Mouse (Mus musculus) CH12.LX (cell line): ENCODE measurements at regions not wholly inside any gene's neighbourhood (a gene's known extent, or its start where the extent isn't known, plus 50 kb on each side); places are given as distances from the start of the nearest gene placed in this dataset.

ENCODE experiments used
- DNase-seq: peaks from one replicate; pipeline ENCODE4 v3.0.0-alpha.2; 2013; ENCODE audit errors: extremely low read depth
- H3K27ac ChIP-seq: 2 replicates; pipeline ENCODE4 v1.5.1; 2012; ENCODE audit warnings: low read depth, mild to moderate bottlenecking, control low read depth, moderate library complexity; ENCODE audit not compliant: insufficient read depth
- H3K27me3 ChIP-seq: replicated peaks from 2 replicates; pipeline ENCODE3; 2012; ENCODE audit warnings: inconsistent platforms
- H3K36me3 ChIP-seq, 2 experiments: replicated peaks in 1 of 2; 2 replicates each; pipeline versions ENCODE3 to v1.6.1; 2012; ENCODE audit warnings: inconsistent platforms in 1 of 2, low read length in 1 of 2, mild to moderate bottlenecking in 1 of 2, mixed read lengths in 1 of 2, moderate library complexity in 1 of 2; ENCODE audit not compliant: control insufficient read depth in 1 of 2, insufficient read depth in 1 of 2
- H3K4me1 ChIP-seq, 2 experiments: 2 replicates each; pipeline ENCODE4 v1.6.1; 2012; ENCODE audit warnings: inconsistent platforms in 1 of 2, moderate library complexity in 1 of 2; ENCODE audit not compliant: insufficient read depth in 2 of 2, control insufficient read depth in 1 of 2
- H3K4me2 ChIP-seq: 2 replicates; pipeline ENCODE4 v1.6.1; 2012; ENCODE audit warnings: low read depth, mild to moderate bottlenecking, control low read depth; ENCODE audit not compliant: poor library complexity, insufficient read depth, severe bottlenecking
- H3K4me3 ChIP-seq, 3 experiments: fragments of 150-350 bp in 1 of 3; sonication (generic) in 1 of 3; replicated peaks in 1 of 3; 2 replicates each; pipeline versions ENCODE3 to v1.5.1; 2011 to 2012; ENCODE audit warnings: low read depth in 2 of 3, low read length in 2 of 3, mild to moderate bottlenecking in 2 of 3, moderate library complexity in 2 of 3, control low read depth in 1 of 3, improper control_type of control experiment in 1 of 3, inconsistent platforms in 1 of 3, mixed read lengths in 1 of 3; ENCODE audit not compliant: poor library complexity in 1 of 3
- H3K79me2 ChIP-seq: replicated peaks from 2 replicates; pipeline ENCODE4 v1.6.1; 2012; ENCODE audit warnings: mild to moderate bottlenecking, moderate library complexity; ENCODE audit not compliant: control insufficient read depth, poor library complexity, insufficient read depth, severe bottlenecking; ENCODE audit errors: extremely low read depth
- H3K9ac ChIP-seq: 2 replicates; pipeline ENCODE4 v1.6.1; 2012; ENCODE audit warnings: low read depth, mild to moderate bottlenecking, control low read depth, moderate library complexity; ENCODE audit not compliant: insufficient read depth
- H3K9me3 ChIP-seq: replicated peaks from 2 replicates; pipeline ENCODE3; 2012; ENCODE audit warnings: low read length, inconsistent platforms, mixed read lengths
- CTCF ChIP-seq, 2 experiments: IDR thresholded peaks in 1 of 2; conservative IDR thresholded peaks in 1 of 2; 2 replicates each; pipeline ENCODE4 v1.5.1; 2011 to 2012; ENCODE audit warnings: low read depth in 2 of 2, low read length in 2 of 2, improper control_type of control experiment in 1 of 2, inconsistent platforms in 1 of 2, mild to moderate bottlenecking in 1 of 2, moderate library complexity in 1 of 2
- ELF1 ChIP-seq: IDR thresholded peaks from 2 replicates; pipeline ENCODE4 v1.6.1; 2014; ENCODE audit warnings: low read depth, mild to moderate bottlenecking, inconsistent platforms, low read length, improper control_type of control experiment
- EP300 ChIP-seq: IDR thresholded peaks from 2 replicates; pipeline ENCODE4 v1.6.1; 2011; ENCODE audit warnings: low read length, improper control_type of control experiment
- IRF4 ChIP-seq: IDR thresholded peaks from 2 replicates; pipeline ENCODE4 v1.6.1; 2014; ENCODE audit warnings: low read depth, mild to moderate bottlenecking, inconsistent platforms, low read length, improper control_type of control experiment
- JUND ChIP-seq: conservative IDR thresholded peaks from 2 replicates; pipeline ENCODE4 v1.6.1; 2011; ENCODE audit warnings: low read depth, low read length, improper control_type of control experiment
- MAFK ChIP-seq: IDR thresholded peaks from 2 replicates; pipeline ENCODE4 v1.6.1; 2011; ENCODE audit warnings: low read length, improper control_type of control experiment; ENCODE audit not compliant: insufficient replicate concordance
- MAX ChIP-seq: IDR thresholded peaks from 2 replicates; pipeline ENCODE4 v1.6.1; 2011; ENCODE audit warnings: low read length, improper control_type of control experiment
- MXI1 ChIP-seq: IDR thresholded peaks from 2 replicates; pipeline ENCODE4 v1.6.1; 2011; ENCODE audit warnings: mild to moderate bottlenecking, low read depth, low read length, improper control_type of control experiment
- NRF1 ChIP-seq: IDR thresholded peaks from 2 replicates; pipeline ENCODE4 v1.6.1; 2014; ENCODE audit warnings: low read depth, mild to moderate bottlenecking, inconsistent platforms, low read length, improper control_type of control experiment, moderate library complexity
- POLR2A ChIP-seq: IDR thresholded peaks from 2 replicates; pipeline ENCODE4 v1.6.1; 2011; ENCODE audit warnings: low read depth, mild to moderate bottlenecking, improper control_type of control experiment, low read length
- TBP ChIP-seq: conservative IDR thresholded peaks from 2 replicates; pipeline ENCODE4 v1.6.1; 2011; ENCODE audit warnings: low read depth, low read length, improper control_type of control experiment
- USF1 ChIP-seq: IDR thresholded peaks from 2 replicates; pipeline ENCODE4 v1.6.1; 2014; ENCODE audit warnings: low read depth, mild to moderate bottlenecking, inconsistent platforms, low read length, improper control_type of control experiment
- ZC3H11A ChIP-seq: IDR thresholded peaks from 2 replicates; pipeline ENCODE4 v1.6.1; 2012; ENCODE audit warnings: low read depth, mild to moderate bottlenecking, inconsistent platforms, low read length, improper control_type of control experiment
- ZKSCAN1 ChIP-seq: IDR thresholded peaks from 2 replicates; pipeline ENCODE4 v1.6.1; 2012; ENCODE audit warnings: low read depth, inconsistent platforms, low read length, improper control_type of control experiment, borderline replicate concordance
- ZNF384 ChIP-seq: IDR thresholded peaks from 2 replicates; pipeline ENCODE4 v1.6.1; 2012; ENCODE audit warnings: low read depth, low read length, improper control_type of control experiment, inconsistent platforms
- dilution Hi-C: fragments of 300-500 bp; cut with MboI; formaldehyde crosslinking; loops from 2 replicates; pipeline ENCODE4 v1.14.3; 2020; ENCODE audit warnings: low sequenced_read_pairs; ENCODE audit not compliant: extremely low pct_unique_long_range_greater_than_20kb, extremely low pct_ligation_motif_present
- in situ Hi-C: fragments of 300-500 bp; cut with MboI; formaldehyde crosslinking; loops from 3 replicates; pipeline ENCODE4 v1.14.3; 2019; ENCODE audit warnings: low sequenced_read_pairs, low pct_ligation_motif_present, low pct_unique_long_range_greater_than_20kb, mixed read lengths

DNA sequence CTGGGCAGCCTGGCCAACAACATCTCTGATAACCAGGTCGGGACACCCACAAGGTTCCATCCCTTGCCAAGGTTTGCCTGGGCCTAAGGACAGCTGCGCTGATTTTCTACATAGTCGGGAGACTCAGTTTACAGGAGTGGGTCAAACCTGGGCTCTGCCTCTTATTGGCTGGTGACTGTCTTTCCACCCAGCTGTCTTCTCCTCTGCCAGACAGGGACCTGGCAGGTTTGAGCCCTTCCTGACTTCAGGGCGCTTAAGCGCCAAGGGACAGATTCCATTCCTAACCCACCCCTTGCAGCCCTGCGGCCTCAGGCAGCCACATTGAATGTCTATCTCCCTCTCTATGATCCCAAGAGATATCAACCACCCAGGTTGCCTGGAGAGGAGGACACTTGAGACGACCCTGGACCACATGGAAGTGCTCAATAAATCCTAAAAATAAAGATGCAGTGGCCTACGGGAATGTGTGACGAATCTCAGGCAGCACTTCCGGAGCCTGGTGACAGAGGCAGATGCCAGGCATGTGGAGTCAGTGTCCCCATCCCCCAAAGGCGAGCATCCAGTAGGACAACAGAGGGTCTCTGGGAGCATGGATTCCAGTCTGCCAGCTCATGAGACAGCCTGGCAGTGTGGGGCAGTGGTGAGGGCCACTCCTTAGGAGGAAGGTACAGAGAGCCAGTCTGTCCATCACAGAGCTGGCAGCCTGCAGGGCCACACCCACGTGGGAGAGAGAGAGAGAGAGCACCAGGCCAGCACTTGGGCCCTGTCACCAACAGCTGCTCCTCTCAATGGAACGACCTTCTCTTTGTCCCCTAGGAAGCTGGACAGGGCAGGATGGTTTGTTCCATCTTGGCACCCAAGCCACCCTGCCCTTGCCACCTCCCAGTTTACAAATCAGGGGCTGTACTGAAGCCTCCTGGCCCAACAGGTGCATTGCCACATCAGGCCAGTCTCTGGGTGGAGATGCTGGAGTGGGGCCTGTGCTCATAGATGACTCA is 63.8 kb upstream of the Slc6a6 start:
- dilution Hi-C loops: no loop called here
- DNase-seq: no peak
- H3K4me1 ChIP-seq: peaks cover 0 to 9% of the 10 kb centered on the region in 2 experiments; a peak in 1 of 4 replicates
- in situ Hi-C loops: no loop called here
- no peak overlapping the region for H3K4me3 ChIP-seq
- no peaks in the 10 kb centered on the region for H3K36me3 ChIP-seq
- no peaks in the 10 kb centered on the region for H3K79me2 ChIP-seq
- no peaks in the 10 kb centered on the region for H3K9me3 ChIP-seq
- no peak overlapping the region for H3K4me2 ChIP-seq
- no peak overlapping the region for H3K9ac ChIP-seq
- no peak overlapping the region for H3K27ac ChIP-seq
- TF ChIP-seq CTCF (conservative IDR thresholded peaks at IDR 0.05 in 1 of 2, IDR thresholded peaks at IDR 0.05 in 1 of 2; ENCODE audit: low read depth in 2 of 2, low read length in 2 of 2) (no peak), MAX (no peak)
- TF ChIP-seq, all 38 proteins: peak for 0
- no peaks in the 10 kb centered on the region for H3K27me3 ChIP-seq

DNA sequence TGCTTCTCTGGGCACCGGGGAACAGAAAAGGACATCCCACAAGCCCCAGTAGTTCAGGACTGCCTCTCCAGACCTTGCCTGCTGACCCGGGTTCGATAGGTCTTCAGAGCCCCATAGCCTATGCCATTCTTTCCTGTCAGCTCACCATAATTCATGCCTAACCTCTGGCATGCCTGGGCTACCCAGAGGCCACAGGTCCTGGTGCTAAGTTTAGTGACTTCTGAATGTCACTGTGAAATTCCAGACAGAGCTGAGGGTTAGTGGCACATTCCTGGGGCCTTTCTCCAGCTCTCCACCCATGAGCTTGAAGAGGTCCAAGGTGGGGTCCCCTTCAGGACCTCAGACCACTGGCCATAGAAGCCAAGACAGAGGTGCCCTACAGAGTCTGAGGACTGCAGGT is 62.4 kb upstream of the Slc6a6 start:
- Histone ChIP-seq H3K4me1 (peaks cover 0 to 9% of the 10 kb centered on the region in 2 experiments; a peak in 1 of 4 replicates), H3K9ac (no peak overlapping the region), H3K79me2 (no peaks in the 10 kb centered on the region), H3K27ac (no peak overlapping the region), H3K4me3 (no peak overlapping the region), H3K27me3 (no peaks in the 10 kb centered on the region), H3K9me3 (no peaks in the 10 kb centered on the region), H3K4me2 (no peak overlapping the region), H3K36me3 (no peaks in the 10 kb centered on the region)
- dilution Hi-C loops (no loop called here), in situ Hi-C loops (no loop called here)
- DNase-seq: no peak
- TF ChIP-seq ZC3H11A (no peak), USF1 (no peak)

DNA sequence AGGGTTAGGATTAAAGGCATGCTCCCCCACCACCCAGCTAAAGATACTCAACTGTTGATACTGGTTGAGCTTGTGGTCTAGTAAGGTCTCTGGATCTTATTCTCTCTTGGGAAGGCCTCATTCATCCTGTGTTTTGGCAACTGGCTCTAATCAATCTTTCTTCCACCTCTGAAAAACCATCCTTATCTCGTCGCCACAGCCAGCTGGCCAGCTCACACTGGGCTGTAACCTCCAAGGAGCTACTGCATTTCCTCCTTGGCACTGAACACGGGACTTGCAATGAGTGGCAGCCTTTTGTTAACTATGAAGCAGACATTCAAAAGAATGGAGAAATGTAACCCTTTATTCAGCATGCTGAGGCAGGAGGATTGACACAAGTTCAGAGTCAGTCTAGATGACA is 61.4 kb upstream of the Slc6a6 start:
- Histone ChIP-seq H3K4me2 (no peak overlapping the region), H3K4me1 (peaks cover 0 to 4% of the 10 kb centered on the region in 2 experiments; a peak in 1 of 4 replicates), H3K79me2 (no peaks in the 10 kb centered on the region), H3K9me3 (no peaks in the 10 kb centered on the region), H3K27ac (no peak overlapping the region), H3K36me3 (no peaks in the 10 kb centered on the region), H3K27me3 (no peaks in the 10 kb centered on the region), H3K4me3 (no peak overlapping the region), H3K9ac (no peak overlapping the region)
- no peak for DNase-seq
- in situ Hi-C loops: no loop called here
- TF ChIP-seq NRF1: no peak
- TF ChIP-seq USF1: no peak
- no peak for TF ChIP-seq JUND
- no peak for TF ChIP-seq MXI1
- no peak for TF ChIP-seq MAFK
- no peak for TF ChIP-seq POLR2A
- no peak for TF ChIP-seq IRF4
- TF ChIP-seq TBP: no peak
- TF ChIP-seq ELF1: no peak
- no peak for TF ChIP-seq EP300
- TF ChIP-seq ZNF384: no peak
- no peak for TF ChIP-seq CTCF (conservative IDR thresholded peaks at IDR 0.05 in 1 of 2, IDR thresholded peaks at IDR 0.05 in 1 of 2; ENCODE audit: low read depth in 2 of 2, low read length in 2 of 2)
- TF ChIP-seq ZKSCAN1: no peak
- dilution Hi-C loops: no loop called here
